Mouse (Mus musculus) T-helper 17 cell (primary cell): ENCODE measurements at regions not wholly inside any gene's neighbourhood (a gene's known extent, or its start where the extent isn't known, plus 50 kb on each side); places are given as distances from the start of the nearest gene placed in this dataset.

Experiments
- in situ Hi-C, 2 experiments: fragments of 300-600 bp; cut with MboI, MseI; formaldehyde crosslinking; loops; 1 replicate in 1 of 2; 2 replicates in 1 of 2; pipeline ENCODE4 v1.15.1; 2025; ENCODE audit warnings: high pct_unique_total_duplicates in 2 of 2

DNA sequence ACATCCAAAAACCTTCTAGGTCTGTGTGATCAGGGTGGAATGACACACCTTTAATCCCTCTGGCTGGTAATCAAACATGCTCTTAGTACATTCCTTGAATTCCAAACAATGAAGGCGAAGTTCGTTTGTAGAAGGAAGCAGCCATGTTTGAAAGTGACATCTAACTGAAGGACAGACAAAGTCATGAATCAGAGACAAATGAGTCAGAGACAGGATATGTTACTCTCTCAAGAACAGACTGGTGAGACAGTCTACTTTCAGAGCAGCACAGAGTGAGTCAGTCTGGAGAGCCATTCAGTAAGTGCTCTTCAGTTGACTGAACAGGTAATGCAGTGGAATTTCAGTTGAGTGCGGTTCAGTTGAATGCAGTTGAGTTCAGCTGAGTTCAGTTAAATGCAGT lies 150.4 kb downstream of the Cpe start:
- in situ Hi-C loops = loop anchor here in 1 of 2 experiments (5.0 kb wide), 1 partner anchor 515 kb away; no protein-coding TSS in a partner anchor

DNA sequence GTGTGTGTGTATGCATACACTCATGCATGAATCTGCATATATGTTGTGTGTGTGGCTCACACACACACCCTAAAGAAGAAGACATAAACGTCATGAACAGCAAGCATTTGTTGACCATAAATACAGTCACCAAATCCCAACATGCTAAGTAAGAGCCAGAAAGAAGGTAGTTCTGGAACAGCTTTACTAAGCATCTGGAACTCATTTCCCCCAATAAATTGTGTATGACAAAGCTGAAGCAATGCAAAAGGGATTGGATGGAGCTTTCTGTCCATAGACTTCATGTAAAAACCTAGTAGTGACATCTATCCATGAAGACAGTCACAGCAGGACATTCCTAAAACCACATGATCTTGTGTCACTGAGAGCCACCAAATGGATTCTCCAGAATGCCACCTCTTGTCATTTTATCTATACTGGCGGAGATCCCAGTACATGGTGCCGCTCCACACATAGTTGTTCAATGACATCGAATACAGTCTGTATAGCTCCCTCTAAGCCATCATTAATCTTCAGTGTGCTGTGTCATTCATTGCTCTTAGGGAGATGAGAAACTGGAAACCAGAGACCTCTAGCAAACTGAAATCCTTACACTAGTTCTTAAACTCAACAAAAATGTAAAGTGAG lies 152.9 kb downstream of the Cpe start:
- in situ Hi-C loops = loop anchor here in 1 of 2 experiments (5.0 kb wide), 1 partner anchor 513 kb away; no protein-coding TSS in a partner anchor

DNA sequence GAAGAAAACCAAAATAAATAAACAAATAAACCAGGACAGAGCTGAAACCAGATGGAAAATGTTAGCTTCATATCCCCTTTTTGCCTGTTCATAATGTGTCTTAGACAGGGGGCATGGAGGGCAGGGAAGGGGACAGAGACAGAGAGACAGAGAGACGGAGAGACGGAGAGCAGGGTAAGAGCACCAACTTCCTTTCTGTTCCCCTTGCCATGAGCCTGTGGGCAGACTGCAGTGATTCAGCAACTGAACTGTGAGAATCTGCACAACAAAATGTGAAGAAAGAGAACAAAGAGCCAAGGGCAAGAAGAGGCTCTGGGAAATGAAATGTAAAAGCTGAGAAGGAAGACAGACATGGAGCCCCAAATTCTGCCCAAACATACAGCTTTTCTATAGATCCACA lies 161.1 kb downstream of the Cpe start:
- in situ Hi-C loops = no loop called here

DNA sequence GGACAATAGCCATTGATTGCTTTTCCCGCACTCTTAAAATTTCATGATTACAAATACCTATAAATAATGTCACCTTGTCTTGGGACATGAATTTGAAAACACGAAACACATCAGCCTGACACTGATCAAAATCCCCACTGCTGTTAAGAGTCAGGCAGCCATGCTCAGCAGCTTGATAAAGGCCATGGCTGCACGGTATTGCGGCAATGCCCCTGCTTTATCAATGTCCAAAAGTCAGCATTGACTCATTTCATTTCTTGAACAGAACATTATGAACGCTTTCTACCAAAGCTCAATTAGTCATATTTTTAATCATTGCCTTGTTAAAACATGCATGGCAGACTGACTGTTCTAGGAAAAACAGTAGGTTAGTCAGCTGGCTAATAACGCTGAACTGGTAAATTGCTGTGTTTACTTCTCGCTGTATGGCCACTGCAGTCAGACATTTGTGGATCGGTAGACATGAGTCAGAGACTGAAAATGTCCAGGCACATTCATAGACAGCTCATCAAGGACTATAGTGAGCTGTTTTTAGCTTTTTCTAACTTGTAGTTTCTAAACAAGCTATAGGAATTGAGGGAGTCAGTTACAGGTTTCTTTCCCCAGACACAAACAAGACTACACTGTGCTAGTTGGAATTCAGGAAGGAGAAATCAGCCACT lies 170.3 kb downstream of the Cpe start:
- in situ Hi-C loops = no loop called here

DNA sequence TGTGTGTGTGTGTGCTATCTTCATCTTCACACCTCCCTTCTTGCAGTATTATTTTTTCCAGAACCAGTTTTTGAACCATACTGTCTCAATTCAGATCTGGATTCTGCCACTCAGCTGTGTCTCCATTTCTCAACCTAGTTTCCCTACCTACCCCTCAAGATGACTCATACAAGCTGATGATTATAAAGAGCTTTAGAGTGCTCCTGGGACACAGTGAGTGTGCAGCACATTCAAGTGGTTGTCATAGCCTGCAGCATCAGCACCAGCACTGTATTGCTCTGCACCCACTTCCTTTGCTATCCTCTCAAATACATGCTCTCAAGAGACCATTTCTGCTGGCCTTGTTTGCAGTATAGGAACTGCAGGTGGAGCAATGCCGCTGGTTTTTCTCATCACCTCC lies 173.2 kb downstream of the Cpe start:
- in situ Hi-C loops = no loop called here

DNA sequence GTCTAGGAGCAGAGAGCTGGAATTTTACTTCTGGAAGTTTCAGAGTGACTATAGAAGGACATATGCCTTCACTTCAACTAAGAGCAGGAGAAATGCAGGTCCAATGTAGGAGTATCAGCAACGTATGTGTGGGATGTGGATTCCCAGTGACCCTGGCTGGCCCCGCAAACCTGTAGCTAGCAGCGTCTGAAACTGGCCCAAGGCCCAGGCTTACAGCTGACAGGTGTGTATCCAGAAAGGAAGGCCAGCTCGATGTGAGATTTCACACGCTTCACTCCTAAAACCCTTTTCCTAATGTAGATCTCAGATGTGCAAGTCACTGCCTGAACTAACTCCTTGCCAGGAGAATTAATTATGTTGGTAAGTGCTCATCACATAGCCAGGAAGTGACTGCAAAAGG lies 176.9 kb downstream of the Cpe start:
- in situ Hi-C loops = no loop called here

DNA sequence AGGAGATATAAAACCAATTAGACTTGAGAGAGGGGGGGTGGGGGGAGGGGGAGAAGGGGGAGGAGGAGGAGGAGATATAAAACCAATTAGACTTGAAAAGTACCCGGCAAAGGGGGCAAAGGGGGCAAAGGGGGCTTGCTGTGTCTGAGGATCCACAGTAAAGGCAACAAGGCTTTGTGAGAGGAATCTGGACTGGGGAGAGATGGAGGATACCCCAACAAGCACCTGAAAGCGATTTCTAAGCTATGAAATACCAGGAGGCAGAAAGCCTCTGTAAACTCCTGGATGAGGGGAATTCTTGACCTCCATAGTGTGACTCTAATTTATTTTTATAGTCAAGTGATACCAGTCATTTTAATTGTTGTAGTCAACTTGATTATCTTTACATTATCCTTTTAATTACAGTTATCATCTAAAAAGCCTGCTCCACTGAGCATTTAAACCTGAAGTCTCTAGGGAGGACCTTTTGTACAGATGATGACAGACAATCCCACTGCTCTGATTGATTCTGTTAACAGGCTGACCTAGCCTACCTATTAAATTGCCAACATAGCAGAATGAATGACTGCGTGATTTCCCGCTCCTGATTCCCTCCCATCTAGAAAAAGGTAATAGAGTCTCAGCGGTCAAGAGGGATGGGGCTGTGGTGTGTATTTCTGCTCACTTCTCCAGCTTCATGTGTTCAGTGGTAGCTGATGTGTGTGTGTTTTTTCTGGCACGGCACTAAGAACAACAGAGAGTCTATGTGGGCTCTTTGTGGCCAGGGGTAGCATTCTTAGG lies 195.4 kb downstream of the Cpe start:
- in situ Hi-C loops = no loop called here

DNA sequence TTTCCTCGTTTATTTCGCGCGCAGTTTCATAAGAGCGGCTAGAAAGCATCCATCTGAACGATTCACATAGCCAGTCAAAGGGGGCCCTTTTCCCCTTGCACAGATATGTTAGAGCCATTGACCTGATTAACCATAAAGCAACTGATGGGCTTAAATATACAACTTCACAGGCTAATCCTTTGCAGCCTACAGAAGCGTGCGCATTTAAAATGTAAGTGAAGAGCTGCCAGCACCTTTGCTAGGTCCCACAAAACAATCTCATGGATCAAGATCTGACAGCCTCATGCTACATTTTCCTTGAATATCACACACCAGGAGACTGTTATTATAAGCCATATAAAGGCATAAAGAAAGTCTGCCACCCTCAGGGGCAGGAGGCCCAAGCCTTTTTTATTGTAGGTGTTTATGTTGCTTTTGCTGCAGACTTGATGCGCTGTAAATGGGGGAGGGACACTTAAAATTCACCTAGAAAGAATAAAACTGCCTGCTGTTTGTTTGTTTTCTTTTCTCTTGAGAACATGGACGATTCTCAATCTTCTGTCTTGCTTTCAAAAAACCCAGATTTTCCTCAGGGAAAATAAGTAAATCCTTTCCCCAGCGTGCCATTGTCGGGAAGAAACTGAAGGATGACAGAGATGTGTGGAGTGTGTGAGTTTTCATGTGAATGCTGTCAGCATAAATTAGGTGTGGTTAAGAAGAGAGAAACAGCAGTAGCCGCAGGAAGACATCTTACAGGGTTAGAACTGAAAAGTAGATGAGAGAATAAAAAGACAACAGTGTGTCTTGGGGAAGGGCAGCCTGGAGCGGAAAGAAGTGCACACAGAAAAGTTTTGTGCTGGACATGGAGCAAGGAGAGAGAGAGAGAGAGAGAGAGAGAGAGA lies 196.3 kb downstream of the Cpe start:
- in situ Hi-C loops = no loop called here

DNA sequence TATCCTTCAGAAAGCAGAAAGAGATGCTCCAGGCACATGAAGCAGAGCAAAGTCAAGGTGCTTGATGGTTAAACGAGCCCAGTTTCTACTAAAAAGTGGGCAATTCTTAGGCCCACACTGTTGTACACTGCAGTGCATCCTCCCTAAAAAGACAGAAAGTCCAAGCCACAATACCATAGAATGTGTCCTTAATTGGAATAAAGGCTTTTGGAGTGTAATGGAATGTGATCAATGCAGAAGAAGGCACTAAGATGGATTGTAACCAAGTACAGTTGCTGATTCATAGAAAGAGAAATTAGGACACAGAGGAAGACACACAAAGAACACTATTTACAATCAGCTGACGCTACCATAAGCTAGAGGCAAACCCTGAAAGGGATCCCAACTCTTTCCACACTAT lies 201.3 kb downstream of the Cpe start:
- in situ Hi-C loops = no loop called here

DNA sequence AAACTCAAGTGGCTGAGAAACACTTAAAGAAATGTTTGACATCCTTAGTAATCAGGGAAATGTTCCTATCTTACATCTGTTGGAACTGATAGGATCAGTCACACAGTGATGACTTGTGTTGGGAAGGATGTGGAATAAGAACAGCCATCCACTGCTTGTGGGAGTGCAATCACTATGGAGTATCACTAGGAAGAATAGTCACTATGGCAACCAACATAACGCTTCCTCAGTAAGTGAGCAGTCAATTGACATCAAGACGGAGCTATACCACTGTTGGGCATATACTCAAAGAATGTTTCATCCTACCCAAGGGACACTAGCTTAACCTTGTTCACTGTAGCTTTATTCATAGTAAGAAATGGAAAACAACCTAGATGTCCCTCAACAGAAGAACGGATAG lies 204.8 kb downstream of the Cpe start:
- in situ Hi-C loops = no loop called here

DNA sequence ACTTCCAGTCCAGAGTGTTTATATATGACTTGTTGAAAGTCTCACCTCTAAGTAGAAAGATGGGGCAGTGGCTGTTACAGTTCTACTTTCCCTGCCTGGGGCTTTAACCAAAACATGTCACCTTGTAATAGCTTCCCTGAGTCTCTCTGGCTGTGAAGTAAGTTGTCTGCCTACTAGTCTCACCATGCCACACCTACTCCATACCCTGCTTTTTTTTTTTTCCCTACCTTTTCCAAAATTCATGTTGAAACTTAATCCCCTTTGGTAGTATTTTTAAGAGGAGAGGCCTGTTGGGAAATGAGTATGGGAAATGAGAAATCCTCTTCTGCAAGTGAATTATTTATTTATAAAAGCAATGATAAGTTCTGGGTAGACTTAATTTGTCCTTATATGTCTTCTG lies 219.6 kb downstream of the Cpe start:
- in situ Hi-C loops = no loop called here

DNA sequence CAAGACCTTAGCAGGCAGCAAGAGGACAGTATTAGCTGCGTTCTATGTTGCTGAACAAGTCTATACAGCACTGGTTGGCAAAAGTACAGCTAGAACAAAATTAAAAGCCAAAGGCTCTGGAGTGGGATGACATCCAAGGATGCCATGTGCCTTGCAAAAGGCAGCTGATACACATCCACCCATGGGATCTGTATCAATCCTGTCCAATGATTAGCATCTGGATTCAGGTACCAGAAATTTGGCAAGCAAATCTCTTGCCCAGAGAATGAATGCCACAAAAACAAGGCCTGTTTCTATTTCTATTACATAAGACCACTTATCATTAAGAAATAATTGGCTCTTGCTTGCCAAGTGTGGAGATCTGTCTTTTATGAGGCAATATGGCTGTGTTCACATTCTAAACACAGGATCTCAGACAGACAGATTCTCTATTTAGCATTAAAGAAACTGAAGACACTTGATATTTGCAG lies 220.0 kb downstream of the Cpe start:
- in situ Hi-C loops = no loop called here

DNA sequence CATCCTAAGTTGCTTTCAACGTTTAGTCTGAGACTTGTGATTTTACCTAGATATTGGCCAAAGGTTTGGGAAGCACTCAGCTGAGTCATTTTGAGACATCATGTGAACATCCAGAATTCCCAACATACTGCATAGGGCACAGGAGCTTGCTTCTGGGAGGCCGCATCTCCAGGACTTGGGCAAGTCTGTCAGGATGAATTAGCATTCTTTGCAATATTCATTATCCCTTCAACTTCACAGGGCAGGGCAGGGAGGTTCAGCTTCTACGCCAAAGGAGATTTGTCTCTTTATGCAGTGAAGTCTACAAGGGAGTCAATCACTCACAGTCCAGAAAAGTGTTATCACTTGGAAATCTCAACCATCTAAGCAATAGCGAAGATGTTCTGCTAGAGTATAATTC lies 231.7 kb downstream of the Cpe start:
- in situ Hi-C loops = no loop called here

DNA sequence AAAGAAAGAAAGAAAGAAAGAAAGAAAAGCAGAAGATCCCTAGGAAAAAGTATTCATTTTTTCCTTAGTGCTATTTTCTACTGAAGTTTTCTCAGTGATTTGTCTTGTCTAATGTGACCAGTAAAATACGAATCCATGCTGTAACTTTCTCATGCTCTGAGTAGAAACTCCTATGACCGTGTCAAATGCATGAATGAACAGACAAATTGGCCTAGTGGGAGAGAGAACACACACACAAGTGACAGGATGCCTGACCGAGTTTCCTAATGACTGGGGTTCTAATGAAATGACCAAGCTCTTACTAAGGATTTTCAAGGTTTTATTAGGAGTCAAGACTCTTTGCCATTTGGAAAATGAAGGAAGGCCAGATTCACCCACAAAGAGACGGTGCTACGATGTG lies 235.9 kb downstream of the Cpe start:
- in situ Hi-C loops = no loop called here

DNA sequence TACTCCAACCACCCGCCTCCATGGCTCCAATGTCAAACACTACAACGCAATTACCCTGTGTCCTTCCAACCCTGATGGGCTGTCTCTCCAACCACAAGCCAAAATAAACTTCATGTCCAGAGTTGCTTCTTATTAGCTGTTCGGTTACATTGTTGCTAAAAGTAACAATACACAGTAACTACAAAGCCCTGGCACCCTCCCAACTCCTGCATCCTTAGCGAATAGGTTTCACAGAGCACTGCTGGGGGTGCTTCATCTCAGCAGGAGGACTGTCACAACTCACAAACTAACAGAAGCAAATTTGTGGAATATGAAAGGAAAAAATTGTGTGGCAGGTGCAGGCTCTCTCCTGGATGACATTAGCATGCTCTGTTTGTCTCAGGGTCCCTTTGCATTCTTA lies 238.1 kb downstream of the Cpe start:
- in situ Hi-C loops = no loop called here

DNA sequence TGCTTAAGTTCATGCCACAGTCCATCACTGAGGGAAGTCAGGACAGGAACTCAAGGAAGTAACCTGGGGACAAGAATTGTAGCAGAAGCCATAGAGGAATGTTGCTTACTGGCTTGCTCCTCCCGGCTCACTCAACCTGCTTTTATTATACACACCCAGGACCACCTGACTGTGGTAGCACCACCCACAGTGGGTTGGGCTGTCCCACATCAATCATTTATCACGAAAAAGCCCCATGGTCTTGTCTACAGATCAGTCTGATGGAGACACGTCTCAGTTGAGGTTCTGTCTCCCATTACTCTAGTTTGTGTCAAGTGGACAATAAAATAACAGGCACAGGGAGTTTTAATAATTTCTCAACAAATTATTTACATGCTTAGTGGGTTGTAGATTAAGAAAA lies 239.3 kb upstream of the Tll1 start:
- in situ Hi-C loops = no loop called here

DNA sequence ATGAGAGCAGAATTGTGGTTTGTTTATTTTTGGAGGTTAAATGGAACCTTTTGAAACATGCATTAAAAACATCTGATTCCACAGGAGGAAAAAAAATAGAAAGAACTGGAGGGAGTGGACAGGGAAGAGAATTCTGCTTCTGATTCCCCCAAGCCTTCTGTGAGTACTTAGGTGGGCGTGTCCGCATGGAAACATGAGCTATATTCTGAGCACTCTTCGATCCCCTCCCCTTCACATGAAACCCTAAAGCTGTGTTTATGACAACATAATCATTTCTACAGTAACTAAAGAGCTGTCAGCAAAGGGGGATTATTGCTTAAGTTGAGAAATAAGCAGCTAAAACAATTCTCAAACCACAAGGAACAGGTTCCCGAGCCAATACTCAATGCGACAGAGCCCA lies 238.4 kb upstream of the Tll1 start:
- in situ Hi-C loops = no loop called here

DNA sequence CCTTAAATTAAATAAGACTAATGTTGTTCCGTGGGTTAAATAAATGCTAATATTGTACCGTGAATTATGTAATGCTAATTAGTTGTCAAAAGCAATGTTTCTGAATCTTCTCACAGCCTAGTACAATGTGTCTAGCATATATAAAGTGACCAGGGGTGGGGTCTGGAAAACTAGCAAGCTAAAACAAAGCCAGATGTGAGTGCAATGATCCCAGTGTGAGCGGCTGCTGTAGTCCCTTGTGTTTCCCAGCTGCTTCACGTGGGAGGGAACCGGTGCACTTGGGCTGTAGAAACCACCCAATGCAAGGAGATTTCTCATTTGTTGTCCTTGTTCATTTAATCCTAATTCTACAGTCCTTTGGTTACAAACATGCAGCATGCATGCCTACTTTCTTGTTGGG lies 232.4 kb upstream of the Tll1 start:
- in situ Hi-C loops = no loop called here

DNA sequence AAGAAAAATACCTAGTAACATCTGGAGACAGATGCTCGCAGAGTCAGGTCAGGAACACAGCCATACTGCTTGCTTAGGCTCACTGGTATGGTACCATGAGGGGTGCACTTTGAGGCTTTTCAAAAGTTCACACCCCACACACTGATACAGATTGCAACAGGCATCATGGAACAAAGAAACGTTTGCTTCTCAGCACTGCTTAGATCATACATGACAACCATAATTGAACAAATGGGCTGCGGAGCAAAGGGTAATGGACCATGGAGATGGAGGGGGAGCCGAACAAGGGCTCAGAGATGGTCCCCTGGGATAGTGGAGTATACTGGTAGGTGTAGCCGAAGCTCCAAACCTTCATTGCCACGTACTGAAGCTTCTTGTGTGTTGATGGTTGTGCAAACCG lies 228.6 kb upstream of the Tll1 start:
- in situ Hi-C loops = no loop called here

DNA sequence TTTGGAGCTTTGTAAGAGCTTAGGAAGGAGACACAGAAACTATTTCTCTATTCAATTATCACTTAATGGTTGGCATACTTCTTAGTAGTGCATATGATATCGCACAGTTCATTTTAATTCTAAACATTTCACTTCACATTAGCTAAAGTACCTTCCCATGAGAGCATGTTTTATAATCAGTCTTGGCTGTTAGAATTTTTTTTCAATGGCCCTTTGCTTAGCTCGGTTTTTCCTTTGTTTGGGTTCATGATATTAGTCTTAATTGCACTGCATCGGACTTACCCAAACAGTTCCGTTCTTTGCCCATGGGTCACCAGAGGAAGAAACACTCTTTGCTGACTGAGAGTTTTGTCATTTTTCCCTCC lies 216.8 kb upstream of the Tll1 start:
- in situ Hi-C loops = loop anchor here in 1 of 2 experiments (10.0 kb wide), 1 partner anchor 1138 kb away; no protein-coding TSS in a partner anchor

DNA sequence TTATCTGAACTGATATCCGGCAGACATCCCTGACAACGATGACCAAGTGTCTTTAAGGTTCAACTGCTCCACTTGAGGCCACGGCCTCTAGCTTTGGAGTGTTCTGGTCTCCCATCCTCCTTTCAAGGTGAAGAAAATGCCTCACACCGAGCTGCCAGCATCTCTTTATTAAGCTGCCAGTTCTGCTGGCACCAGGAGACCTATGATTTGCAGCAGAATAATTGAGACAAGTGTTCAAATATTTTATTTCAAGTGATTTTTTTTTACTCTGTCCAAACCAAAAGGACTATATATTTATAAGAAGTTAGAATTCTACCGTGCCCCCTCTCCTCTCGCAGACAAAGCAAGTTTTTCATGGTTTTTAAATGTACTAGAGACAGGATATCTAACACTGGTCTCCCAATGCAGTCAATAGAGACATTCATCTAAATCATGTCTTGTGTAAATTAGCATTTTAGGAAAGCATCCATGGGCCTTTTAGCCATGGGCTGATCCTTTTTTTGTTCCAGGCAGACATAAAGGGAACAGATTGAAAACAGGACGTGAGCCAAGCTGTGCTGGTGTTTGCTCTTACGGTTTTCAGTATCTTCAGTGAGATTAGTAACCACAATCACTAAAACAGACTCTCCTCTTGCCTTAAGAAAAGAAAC lies 216.3 kb upstream of the Tll1 start:
- in situ Hi-C loops = loop anchor here in 1 of 2 experiments (10.0 kb wide), 1 partner anchor 1138 kb away; no protein-coding TSS in a partner anchor
